ENCODE assay signal across 8 mouse cellular contexts in genomic region chr5:123748339-123749064, GRCm38 (mm10). TPM values are rescaled to one million over a fixed set of nuclear protein-coding genes. Genes with fewer than 3 reads are reported as not detected.
DNase-seq lines count a peak whose midpoint lies in the region; ATAC-seq and TF ChIP-seq lines count a peak whose summit lies in the region.

No protein-coding gene starts in this region.

- H3K27ac ChIP-seq in lung, embryonic 14.5 days (ENCODE audit: low read depth): peak overlapping the region; percentile 99
- peak overlapping the region; percentile 94 for H3K27ac ChIP-seq in hindbrain, embryonic 14.5 days
- H3K27ac ChIP-seq in midbrain, postnatal 0 days (ENCODE audit: low read depth, low read length): peak overlapping the region; percentile 94

- H3K27me3 ChIP-seq in lung, embryonic 14.5 days (ENCODE audit: insufficient read depth, low read length): no peaks in the 10 kb centered on the region
- H3K27me3 ChIP-seq in hindbrain, embryonic 14.5 days (ENCODE audit: control insufficient read depth, insufficient read depth, low read length): no peaks in the 10 kb centered on the region
- no peaks in the 10 kb centered on the region for H3K27me3 ChIP-seq in midbrain, postnatal 0 days (ENCODE audit: insufficient read depth, low read length)

- peaks cover 13% of the 10 kb centered on the region for H3K4me1 ChIP-seq in lung, embryonic 14.5 days (ENCODE audit: insufficient read depth)
- H3K4me1 ChIP-seq in hindbrain, embryonic 14.5 days (replicated peaks; ENCODE audit: control insufficient read depth, insufficient read depth, low read length): peaks cover 27% of the 10 kb centered on the region
- H3K4me1 ChIP-seq in midbrain, postnatal 0 days (ENCODE audit: insufficient read depth, low read length): 0 out of 2 replicates have a peak, but pooled peaks cover 3% of the 10 kb centered on the region

- no peak for TF ChIP-seq CTCF in lung, embryonic 14.5 days (IDR thresholded peaks at IDR 0.05; ENCODE audit: low read depth)
- no peak for TF ChIP-seq CTCF in midbrain, postnatal 0 days (IDR thresholded peaks at IDR 0.05)

- WGBS in lung, embryonic 14.5 days: under 1% methylated on average over 18 of the region's 18 CpGs
- WGBS in hindbrain, embryonic 14.5 days: 1% methylated on average over 18 of the region's 18 CpGs
- under 1% methylated on average over 18 of the region's 18 CpGs for WGBS in midbrain, postnatal 0 days

- peaks cover 31% of the 10 kb centered on the region for H3K36me3 ChIP-seq in lung, embryonic 14.5 days (ENCODE audit: insufficient read depth)
- H3K36me3 ChIP-seq in hindbrain, embryonic 14.5 days (replicated peaks; ENCODE audit: control insufficient read depth, insufficient read depth): peaks cover 20% of the 10 kb centered on the region
- peaks cover 10% of the 10 kb centered on the region; the same call in 1 of the 2 replicates for H3K36me3 ChIP-seq in midbrain, postnatal 0 days (ENCODE audit: insufficient read depth, low read length)

- peak overlapping the region; percentile 91 for H3K9ac ChIP-seq in lung, embryonic 14.5 days
- H3K9ac ChIP-seq in hindbrain, embryonic 14.5 days: peak overlapping the region; percentile 64
- peak overlapping the region; percentile 83 for H3K9ac ChIP-seq in midbrain, postnatal 0 days (replicated peaks; ENCODE audit: low read length, poor library complexity, severe bottlenecking)

- intact Hi-C loops in left cerebral cortex, postnatal 36 days (cut with DNase I): loop anchor here (1.0 kb wide), 1 partner anchor 159 kb away; the partner anchor contains the start of gene Denr

- DNase-seq in lung, embryonic 14.5 days: peak; percentile 39
- no peak for DNase-seq in lung, postnatal 10 days
- DNase-seq in embryo, embryonic 10.5 days (ENCODE audit: low spot score): peak; percentile 58
- no peak for DNase-seq in hindbrain, embryonic 14.5 days (ENCODE audit: low spot score)
- no peak for DNase-seq in midbrain, postnatal 0 days (ENCODE audit: low spot score)
- no peak for DNase-seq in frontal cortex, postnatal 10 days (ENCODE audit: low spot score in 2 of 2)
- DNase-seq in left cerebral cortex, postnatal 36 days (ENCODE audit: low spot score in 2 of 2): no peak
- no peak for DNase-seq in spleen, adult 12 weeks (ENCODE audit: low spot score)

- peak overlapping the region; percentile 76 for H3K4me3 ChIP-seq in lung, embryonic 14.5 days (ENCODE audit: low read depth, low read length)
- H3K4me3 ChIP-seq in hindbrain, embryonic 14.5 days (replicated peaks; ENCODE audit: low read length): peak overlapping the region; percentile 72
- peak overlapping the region; percentile 73 for H3K4me3 ChIP-seq in midbrain, postnatal 0 days (ENCODE audit: low read depth, low read length)

- no peaks in the 10 kb centered on the region for H3K9me3 ChIP-seq in lung, embryonic 14.5 days (ENCODE audit: low read depth, low read length)
- H3K9me3 ChIP-seq in hindbrain, embryonic 14.5 days (ENCODE audit: control insufficient read depth, low read length): no peaks in the 10 kb centered on the region
- no peaks in the 10 kb centered on the region for H3K9me3 ChIP-seq in midbrain, postnatal 0 days (ENCODE audit: low read length)

- ATAC-seq in lung, embryonic 14.5 days (ENCODE audit: insufficient read depth): peak; percentile 21
- no peak; the same call in 1 of the 2 replicates for ATAC-seq in hindbrain, embryonic 14.5 days (ENCODE audit: low FRiP score)
- ATAC-seq in midbrain, postnatal 0 days (ENCODE audit: low FRiP score): no peak

- H3K4me2 ChIP-seq in lung, embryonic 14.5 days: peak overlapping the region; percentile 65
- H3K4me2 ChIP-seq in hindbrain, embryonic 14.5 days (replicated peaks): peak overlapping the region; percentile 84
- peak overlapping the region; percentile 57 for H3K4me2 ChIP-seq in midbrain, postnatal 0 days (ENCODE audit: low read depth, low read length, poor library complexity, severe bottlenecking)

RNA-seq across cellular contexts. Expression of gene Rsrc2, which starts 0.7 kb away (rescaled TPM):
- 103 and 118 TPM in 2 replicates for polyA plus RNA-seq in lung, embryonic 14.5 days (2014; fragmentation: Nextera tagmentation; extraction: Ambion mirVana)
- polyA plus RNA-seq in hindbrain, embryonic 14.5 days (2014; fragmentation: Nextera tagmentation; extraction: Ambion mirVana): 118 and 121 TPM in 2 replicates
- total RNA-seq in midbrain, postnatal 0 days (2014; rRNA removed): 41.9 and 71.9 TPM in 2 replicates
- polyA plus RNA-seq in midbrain, postnatal 0 days (2015; fragmentation: Nextera tagmentation; extraction: Ambion mirVana): 117 and 133 TPM in 2 replicates
- total RNA-seq in left cerebral cortex, postnatal 36 days (2021): 10 to 100 TPM; 69.7 to 86.1 TPM

RNA-seq across cellular contexts. Expression of gene Kntc1, which starts 1.0 kb away (rescaled TPM):
- 44.2 and 44.4 TPM in 2 replicates for polyA plus RNA-seq in lung, embryonic 14.5 days (2014; fragmentation: Nextera tagmentation; extraction: Ambion mirVana)
- 5.0 and 5.8 TPM in 2 replicates for polyA plus RNA-seq in hindbrain, embryonic 14.5 days (2014; fragmentation: Nextera tagmentation; extraction: Ambion mirVana)
- 2.7 and 9.5 TPM in 2 replicates for total RNA-seq in midbrain, postnatal 0 days (2014; rRNA removed)
- 1.8 and 3.0 TPM in 2 replicates for polyA plus RNA-seq in midbrain, postnatal 0 days (2015; fragmentation: Nextera tagmentation; extraction: Ambion mirVana)
- 1 to 10 TPM in 1 of 2 experiments, under 1 TPM in 1; 0.84 to 1.2 TPM for total RNA-seq in left cerebral cortex, postnatal 36 days (2021)

RNA-seq across cellular contexts. Expression of gene Zcchc8, which starts 27.6 kb away (rescaled TPM):
- polyA plus RNA-seq in lung, embryonic 14.5 days (2014; fragmentation: Nextera tagmentation; extraction: Ambion mirVana): 92.0 and 95.1 TPM in 2 replicates
- 55.5 and 61.0 TPM in 2 replicates for polyA plus RNA-seq in hindbrain, embryonic 14.5 days (2014; fragmentation: Nextera tagmentation; extraction: Ambion mirVana)
- total RNA-seq in midbrain, postnatal 0 days (2014; rRNA removed): 29.6 and 40.6 TPM in 2 replicates
- 41.9 and 46.3 TPM in 2 replicates for polyA plus RNA-seq in midbrain, postnatal 0 days (2015; fragmentation: Nextera tagmentation; extraction: Ambion mirVana)
- 10 to 100 TPM; 39.5 to 49.0 TPM for total RNA-seq in left cerebral cortex, postnatal 36 days (2021)

Comparison
In these comparisons a context has a peak if more than half of its experiments do, and no peak if none do; other contexts are left out.
1. DNase-seq: peak in lung, embryonic 14.5 days (single experiment) and embryo, embryonic 10.5 days (single experiment); none in lung, postnatal 10 days (single experiment), hindbrain, embryonic 14.5 days (single experiment), midbrain, postnatal 0 days (single experiment), frontal cortex, postnatal 10 days (0 of 2), left cerebral cortex, postnatal 36 days (0 of 2) and spleen, adult 12 weeks (single experiment).
2. Peak in every context shown above with its lines, with median percentiles within 50 percentile points of each other: H3K27ac ChIP-seq, H3K4me2 ChIP-seq, H3K4me3 ChIP-seq and H3K9ac ChIP-seq.